Mouse (Mus musculus) embryonic facial prominence, embryonic 13.5 days (tissue): Measurements from ENCODE around the gene Usp34. TPM values are rescaled to one million over a fixed set of nuclear protein-coding genes. Genes with fewer than 3 reads are reported as not detected.
"Not testable (repeated sequence)": the region's sequence is repeated elsewhere in the genome, so short reads cannot be mapped to it uniquely, and the experiment has no call there.

Experiments
- ATAC-seq: fragments of 200-750 bp; cut with Nextera tagmentation; 2 replicates; pipeline ENCODE4 v1.8.0; 2017; ENCODE audit warnings: low read depth; ENCODE audit not compliant: insufficient number of reproducible peaks, insufficient read depth, low FRiP score, low TSS enrichment
- H3K27ac ChIP-seq: fragments of 300-500 bp; sonication (generic); 2 replicates; pipeline ENCODE4 v1.5.1; 2015; ENCODE audit warnings: moderate library complexity, mild to moderate bottlenecking, inconsistent platforms
- H3K27me3 ChIP-seq: fragments of 300-500 bp; sonication (generic); 2 replicates; pipeline ENCODE4 v1.6.1; 2015; ENCODE audit warnings: mild to moderate bottlenecking, inconsistent platforms
- H3K36me3 ChIP-seq: fragments of 300-500 bp; sonication (generic); 2 replicates; pipeline ENCODE4 v1.6.1; 2015; ENCODE audit warnings: mild to moderate bottlenecking, inconsistent platforms
- H3K4me1 ChIP-seq: fragments of 300-500 bp; sonication (generic); 2 replicates; pipeline ENCODE4 v1.6.1; 2015; ENCODE audit warnings: inconsistent platforms
- H3K4me2 ChIP-seq: fragments of 300-500 bp; sonication (generic); 2 replicates; pipeline ENCODE4 v1.6.1; 2015; ENCODE audit warnings: moderate library complexity, mild to moderate bottlenecking, inconsistent platforms
- H3K4me3 ChIP-seq: fragments of 300-500 bp; sonication (generic); 2 replicates; pipeline ENCODE4 v1.5.1; 2015; ENCODE audit warnings: mild to moderate bottlenecking, inconsistent platforms
- H3K9ac ChIP-seq: fragments of 300-500 bp; sonication (generic); 2 replicates; pipeline ENCODE4 v1.6.1; 2015; ENCODE audit warnings: mild to moderate bottlenecking, inconsistent platforms
- H3K9me3 ChIP-seq: fragments of 300-500 bp; sonication (generic); 2 replicates; pipeline ENCODE4 v1.6.1; 2016; ENCODE audit warnings: inconsistent platforms
- WGBS: fragments of 180-500 bp; shearing (Covaris S2); methylation state at CpG from one replicate; pipeline ENCODE4 v1.1.7; 2015; ENCODE audit warnings: mixed read lengths; 5-methylcytosine and 5-hydroxymethylcytosine counted together
- polyA plus RNA-seq: library from polyadenylated mRNA; unstranded; fragments of >200 nt; fragmentation: Nextera tagmentation; extraction: Ambion mirVana; gene quantifications from 2 replicates; pipeline ENCODE4 v1.2.1, GENCODE M21; 2015

The Usp34 gene
- polyA plus RNA-seq, 1 experiment from 2014 or later: 27.9 TPM

DNA sequence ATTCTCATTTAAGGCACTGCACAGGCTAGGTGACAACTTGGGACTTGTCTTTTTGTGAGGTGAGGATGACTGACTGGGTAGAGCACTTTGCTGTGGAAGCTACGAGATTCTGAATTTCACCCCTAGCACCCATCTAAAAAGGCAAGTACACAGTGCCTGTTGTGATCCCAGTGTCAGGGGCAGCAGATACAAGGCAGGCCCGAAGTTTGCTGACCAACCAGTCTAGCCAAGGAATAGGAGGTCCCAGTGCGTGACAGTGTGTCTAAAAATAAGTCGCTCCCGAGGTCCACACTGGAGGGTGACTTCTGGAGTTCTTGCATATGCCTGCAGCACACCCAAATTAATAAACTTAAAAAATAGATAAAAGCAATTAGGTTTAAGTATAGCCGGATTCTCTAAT lies 121.6 kb downstream of the Usp34 start:
- ATAC-seq: no peak
- no peak overlapping the region for H3K9ac ChIP-seq
- H3K4me1 ChIP-seq: no peaks in the 10 kb centered on the region
- H3K4me2 ChIP-seq: no peak overlapping the region
- H3K27ac ChIP-seq: no peak overlapping the region
- H3K4me3 ChIP-seq: no peak overlapping the region
- H3K9me3 ChIP-seq: no peaks in the 10 kb centered on the region
- WGBS: 94% methylated on average over 6 of the region's 6 CpGs
- no peaks in the 10 kb centered on the region for H3K27me3 ChIP-seq
- H3K36me3 ChIP-seq: peaks cover 60% of the 10 kb centered on the region

GRCm38 (mm10) chr11:23430013-23430412 lies 123.3 kb downstream of the Usp34 start:
- H3K4me2 ChIP-seq: no peak overlapping the region
- H3K4me3 ChIP-seq: no peak overlapping the region
- no peaks in the 10 kb centered on the region for H3K27me3 ChIP-seq
- H3K27ac ChIP-seq: no peak overlapping the region; the same call in 1 of the 2 replicates
- H3K36me3 ChIP-seq: peaks cover 71% of the 10 kb centered on the region
- H3K4me1 ChIP-seq: no peaks in the 10 kb centered on the region
- 92% methylated on average over 2 of the region's 2 CpGs for WGBS
- H3K9me3 ChIP-seq: no peaks in the 10 kb centered on the region
- no peak overlapping the region for H3K9ac ChIP-seq
- no peak for ATAC-seq

DNA sequence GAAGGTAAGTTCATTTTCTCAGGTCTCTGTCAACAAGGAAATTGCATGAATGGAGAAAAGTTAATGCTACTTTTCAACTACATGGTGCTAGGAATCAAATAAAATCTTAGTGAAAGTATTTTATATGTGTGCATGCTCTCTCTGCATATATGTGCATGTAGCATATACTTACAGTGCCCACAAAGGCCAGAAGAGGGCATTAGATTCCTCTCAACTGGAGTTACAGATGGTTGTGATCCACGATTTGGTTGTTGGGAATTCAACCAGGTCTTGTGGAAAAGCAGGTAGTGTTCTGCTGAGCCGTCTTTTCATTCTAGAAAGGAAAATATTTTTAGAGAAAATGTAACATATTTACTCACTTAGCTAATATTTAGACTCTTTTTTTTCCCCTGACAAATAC lies 129.4 kb downstream of the Usp34 start:
- Histone ChIP-seq H3K27me3 (no peaks in the 10 kb centered on the region), H3K4me1 (no peaks in the 10 kb centered on the region), H3K4me3 (no peak overlapping the region), H3K36me3 (peaks cover 77% of the 10 kb centered on the region), H3K9ac (no peak overlapping the region), H3K4me2 (no peak overlapping the region), H3K9me3 (no peaks in the 10 kb centered on the region), H3K27ac (no peak overlapping the region)
- no peak for ATAC-seq
- WGBS: 86% methylated on average over 2 of the region's 2 CpGs

- H3K4me1 ChIP-seq, H3K9ac ChIP-seq, H3K27me3 ChIP-seq, H3K4me3 ChIP-seq, H3K27ac ChIP-seq, H3K9me3 ChIP-seq, H3K4me2 ChIP-seq, ATAC-seq: not testable (repeated sequence)
- 90% methylated on average over 2 of the region's 2 CpGs for WGBS
- peaks cover 51% of the 10 kb centered on the region for H3K36me3 ChIP-seq
These were observed 159.2 kb downstream of the Usp34 start for GRCm38 (mm10) chr11:23465862-23466261.

- no peaks in the 10 kb centered on the region for H3K4me1 ChIP-seq
These were observed 183.3 kb downstream of the Usp34 start for GRCm38 (mm10) chr11:23489955-23490354.

DNA sequence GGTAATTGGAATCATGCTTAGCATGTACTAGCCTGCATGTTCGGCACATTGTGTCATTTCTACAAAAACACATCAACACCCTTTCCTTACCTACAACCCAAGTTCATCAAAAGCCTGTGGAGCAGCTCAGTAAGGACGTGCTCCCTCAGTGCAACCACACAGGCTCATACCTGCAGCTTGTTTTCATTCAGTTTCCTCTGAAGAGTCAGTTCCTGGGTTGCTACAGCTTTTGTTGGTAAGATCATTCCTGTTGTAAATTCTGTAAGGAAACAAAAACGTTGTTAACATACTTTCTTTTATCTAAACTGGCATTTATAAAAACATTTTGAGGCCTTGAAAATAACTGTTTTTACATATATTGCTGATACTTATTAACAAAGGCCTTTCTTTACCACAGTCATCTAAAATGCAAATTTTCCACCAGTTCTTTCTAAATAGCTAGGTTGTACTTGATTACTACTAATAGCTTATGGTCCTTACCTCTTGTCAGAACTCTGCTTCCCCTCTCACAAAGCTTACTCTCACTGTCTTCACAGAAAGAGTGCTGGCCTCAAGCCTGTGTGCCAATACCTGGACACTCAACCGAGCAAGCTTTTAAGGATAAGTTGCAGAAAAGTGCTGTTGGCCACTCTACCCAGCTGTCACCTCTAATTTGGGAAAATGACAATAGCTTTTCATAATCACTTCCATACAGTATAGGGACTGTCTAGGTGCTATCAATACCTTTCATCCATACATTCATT lies 185.5 kb downstream of the Usp34 start:
- 80% methylated on average over 4 of the region's 4 CpGs for WGBS
- Histone ChIP-seq H3K36me3 (peaks cover 88% of the 10 kb centered on the region), H3K4me1 (peaks cover 17% of the 10 kb centered on the region), H3K27me3 (no peaks in the 10 kb centered on the region), H3K4me3 (no peak overlapping the region), H3K4me2 (no peak overlapping the region), H3K27ac (no peak overlapping the region), H3K9ac (no peak overlapping the region), H3K9me3 (no peaks in the 10 kb centered on the region)
- ATAC-seq: no peak

More at GRCm38 (mm10) chr11:23489955-23490354, 183.3 kb downstream of the Usp34 start:
- no peak overlapping the region for H3K4me3 ChIP-seq
- H3K4me2 ChIP-seq: no peak overlapping the region
- no peaks in the 10 kb centered on the region for H3K9me3 ChIP-seq
- H3K27ac ChIP-seq: no peak overlapping the region
- no peak for ATAC-seq
- peaks cover 93% of the 10 kb centered on the region for H3K36me3 ChIP-seq
- no peaks in the 10 kb centered on the region for H3K27me3 ChIP-seq
- no peak overlapping the region for H3K9ac ChIP-seq
- WGBS: 88% methylated on average over 1 of the region's 1 CpGs

- H3K9ac ChIP-seq: no peak overlapping the region
- H3K4me2 ChIP-seq: peak overlapping the region; percentile 92; the same call in 1 of the 2 replicates
- H3K4me3 ChIP-seq: no peak overlapping the region
- 90% methylated on average over 6 of the region's 6 CpGs for WGBS
- ATAC-seq: no peak
- H3K9me3 ChIP-seq: no peaks in the 10 kb centered on the region
- H3K36me3 ChIP-seq: peaks cover 58% of the 10 kb centered on the region
- H3K27ac ChIP-seq: no peak overlapping the region
- H3K4me1 ChIP-seq: peaks cover 17% of the 10 kb centered on the region
- no peaks in the 10 kb centered on the region for H3K27me3 ChIP-seq
These were observed 188.5 kb downstream of the Usp34 start for GRCm38 (mm10) chr11:23495231-23495630.

DNA sequence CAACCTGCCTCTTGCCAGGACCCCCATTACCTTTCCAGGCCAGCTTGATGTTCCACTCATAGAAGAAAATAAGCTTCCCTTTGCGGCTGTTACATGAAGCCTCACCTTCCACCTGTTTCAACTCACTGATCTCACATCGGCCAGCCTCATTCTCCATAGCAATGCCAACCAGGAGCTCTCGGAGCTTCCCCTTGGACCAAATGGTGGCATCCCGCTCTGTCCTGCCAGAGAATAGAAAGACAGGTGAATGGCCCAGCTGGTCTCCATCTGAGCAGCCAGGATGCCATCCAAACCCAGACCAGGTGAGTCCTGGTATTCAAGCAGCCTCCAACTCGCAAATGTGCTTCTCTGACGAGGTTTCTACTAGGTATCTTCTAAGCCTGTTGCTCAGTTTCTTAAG lies 190.0 kb downstream of the Usp34 start:
- no peaks in the 10 kb centered on the region for H3K27me3 ChIP-seq
- H3K4me1 ChIP-seq: peaks cover 17% of the 10 kb centered on the region
- H3K4me2 ChIP-seq: peak overlapping the region; percentile 92
- H3K9ac ChIP-seq: peak overlapping the region; percentile 95
- H3K4me3 ChIP-seq: peak overlapping the region; percentile 79
- peaks cover 44% of the 10 kb centered on the region for H3K36me3 ChIP-seq
- 45% methylated on average over 6 of the region's 6 CpGs for WGBS
- H3K9me3 ChIP-seq: no peaks in the 10 kb centered on the region
- H3K27ac ChIP-seq: 0 out of 2 replicates have a peak overlapping the region, but pooled peaks have one; percentile 94
- no peak for ATAC-seq

DNA sequence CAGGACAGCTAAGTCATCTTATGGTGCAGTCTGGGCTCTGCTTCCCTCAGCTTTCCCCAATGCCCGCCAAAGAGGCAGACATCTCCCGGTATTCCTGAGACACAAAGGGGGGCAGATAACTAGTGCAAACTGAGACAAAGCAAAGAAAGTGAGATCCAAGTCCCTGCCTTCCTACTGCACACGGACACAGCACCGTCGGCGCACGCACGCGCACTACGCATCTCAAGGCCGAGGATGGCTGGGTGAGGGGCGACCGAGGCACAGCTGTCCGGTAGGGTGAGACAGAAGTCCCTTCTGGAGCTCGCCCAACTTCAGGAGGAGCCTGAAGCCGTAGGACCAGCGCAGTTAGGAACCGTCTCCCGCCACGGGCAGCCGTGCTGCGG lies 190.6 kb downstream of the Usp34 start:
- Histone ChIP-seq H3K4me2 (peak overlapping the region; percentile 92), H3K4me1 (peaks cover 17% of the 10 kb centered on the region), H3K9ac (peak overlapping the region; percentile 95), H3K4me3 (peak overlapping the region; percentile 79), H3K36me3 (peaks cover 38% of the 10 kb centered on the region), H3K9me3 (no peaks in the 10 kb centered on the region), H3K27me3 (no peaks in the 10 kb centered on the region), H3K27ac (peak overlapping the region; percentile 94)
- peak; percentile 82 for ATAC-seq
- 0% methylated on average over 22 of the region's 22 CpGs for WGBS

GRCm38 (mm10) chr11:23497718-23498509 lies 191.2 kb downstream of the Usp34 start, which contains the start of gene Ahsa2:
Gene Ahsa2, minus strand, starts transcription at chr11:23498030.
- under 1% methylated on average over 64 of the region's 66 CpGs for WGBS
- peak within 1 kb of the TSS; percentile 94 for H3K27ac ChIP-seq
- peak within 1 kb of the TSS; percentile 79 for H3K4me3 ChIP-seq
- no peaks in the 10 kb centered on the region for H3K27me3 ChIP-seq
- no peaks in the 10 kb centered on the region for H3K9me3 ChIP-seq
- peaks cover 17% of the 10 kb centered on the region for H3K4me1 ChIP-seq
- peak within 1 kb of the TSS; percentile 95 for H3K9ac ChIP-seq
- peak; percentile 93 for ATAC-seq
- H3K4me2 ChIP-seq: peak within 1 kb of the TSS; percentile 92
- H3K36me3 ChIP-seq: peaks cover 32% of the 10 kb centered on the region

DNA sequence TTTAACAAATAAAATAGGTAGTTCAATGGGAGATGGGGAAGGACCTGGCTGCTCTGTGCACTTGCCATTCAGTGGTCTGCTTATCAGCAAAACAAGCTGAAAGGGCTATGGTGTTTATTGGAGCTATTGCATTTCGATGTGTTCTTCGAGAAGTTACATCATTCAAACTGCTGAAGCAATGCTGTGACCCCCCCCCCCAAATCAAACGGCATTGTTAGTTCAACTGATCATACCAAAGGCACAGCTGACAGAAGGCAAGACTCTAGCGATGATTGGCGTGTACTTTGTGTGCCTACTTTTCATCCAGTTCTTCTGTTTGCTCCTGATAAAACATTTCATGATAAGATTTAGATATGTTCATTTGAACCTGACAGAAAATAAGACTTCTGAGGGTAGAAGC lies 191.9 kb downstream of the Usp34 start:
- Histone ChIP-seq H3K4me2 (peak overlapping the region; percentile 92), H3K27ac (peak overlapping the region; percentile 85), H3K9ac (peak overlapping the region; percentile 68; the same call in 1 of the 2 replicates), H3K9me3 (no peaks in the 10 kb centered on the region), H3K27me3 (no peaks in the 10 kb centered on the region), H3K4me3 (peak overlapping the region; percentile 79), H3K4me1 (peaks cover 17% of the 10 kb centered on the region), H3K36me3 (peaks cover 25% of the 10 kb centered on the region)
- WGBS: 62% methylated on average over 5 of the region's 5 CpGs
- ATAC-seq: no peak
